Mouse (Mus musculus): ENCODE measurements at regions not wholly inside any gene's neighbourhood (a gene's known extent, or its start where the extent isn't known, plus 50 kb on each side); places are given as distances from the start of the nearest gene placed in this dataset.
A peak's percentile ranks its signal among the peaks of the same experiment; 100 is the strongest.

DNA sequence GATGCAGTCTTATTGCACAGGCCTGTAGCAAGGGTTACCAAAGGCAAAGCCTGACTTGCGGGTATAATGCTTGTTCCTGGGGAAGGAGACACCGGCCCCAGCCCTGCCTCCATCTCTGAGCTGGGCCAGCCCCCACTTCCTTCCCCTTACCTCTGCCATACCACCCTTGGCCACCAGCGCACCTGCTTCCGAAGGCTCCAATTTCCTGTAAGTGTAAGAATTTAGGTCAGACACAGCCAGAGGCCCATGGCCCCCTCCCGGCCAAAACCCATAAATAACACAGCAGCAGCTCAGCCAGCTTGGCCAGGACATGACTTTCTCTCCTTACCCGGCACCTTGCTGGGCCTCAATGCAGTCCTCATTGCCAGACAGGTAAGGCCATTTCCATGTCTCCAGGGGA is 88.2 kb upstream of the Wnt4 start:
- TF ChIP-seq CTCF (IDR thresholded peaks at IDR 0.05): peak; percentile 14; the same call in 1 of the 2 replicates
- no peak overlapping the region for H3K4me2 ChIP-seq (ENCODE audit: low read depth, low read length, poor library complexity, severe bottlenecking)
- ATAC-seq (ENCODE audit: low FRiP score) (no peak), DNase-seq (ENCODE audit: low spot score) (no peak)
- no peaks in the 10 kb centered on the region for H3K9me3 ChIP-seq (ENCODE audit: low read length)
- no peak overlapping the region for H3K9ac ChIP-seq (replicated peaks; ENCODE audit: low read length, poor library complexity, severe bottlenecking)
- H3K27ac ChIP-seq (ENCODE audit: low read depth, low read length): no peak overlapping the region
- no peaks in the 10 kb centered on the region for H3K4me1 ChIP-seq (ENCODE audit: insufficient read depth, low read length)
- H3K27me3 ChIP-seq (ENCODE audit: insufficient read depth, low read length): no peaks in the 10 kb centered on the region
- 72% methylated on average over 6 of the region's 6 CpGs for WGBS
- no peaks in the 10 kb centered on the region for H3K36me3 ChIP-seq (ENCODE audit: insufficient read depth, low read length)
- no peak overlapping the region for H3K4me3 ChIP-seq (ENCODE audit: low read depth, low read length)

DNA sequence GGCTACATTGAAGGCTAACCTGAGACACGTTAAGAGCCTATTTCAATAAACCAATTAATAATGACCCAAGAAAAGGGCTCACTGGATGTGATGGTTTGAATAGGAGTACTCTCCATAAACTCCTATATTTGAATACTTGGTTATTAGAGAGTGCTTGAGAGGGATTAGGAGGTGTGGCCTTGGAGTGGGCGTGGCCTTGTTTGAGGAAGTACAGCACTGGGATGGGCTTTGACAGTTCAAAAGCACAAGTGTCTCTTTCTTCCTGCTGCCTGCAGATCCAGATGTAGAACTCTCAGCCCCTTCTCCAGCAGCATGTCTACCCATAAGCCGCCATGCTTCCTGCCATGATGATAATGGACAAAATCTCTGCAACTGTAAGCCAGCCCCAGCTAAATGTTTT is 89.7 kb upstream of the Wnt4 start:
- no peak overlapping the region for H3K4me2 ChIP-seq (ENCODE audit: low read depth, low read length, poor library complexity, severe bottlenecking)
- no peaks in the 10 kb centered on the region for H3K27me3 ChIP-seq (ENCODE audit: insufficient read depth, low read length)
- no peak overlapping the region for H3K4me3 ChIP-seq (ENCODE audit: low read depth, low read length)
- H3K27ac ChIP-seq (ENCODE audit: low read depth, low read length): no peak overlapping the region
- no peaks in the 10 kb centered on the region for H3K36me3 ChIP-seq (ENCODE audit: insufficient read depth, low read length)
- ATAC-seq (ENCODE audit: low FRiP score): no peak
- DNase-seq (ENCODE audit: low spot score): no peak
- 84% methylated on average over 3 of the region's 3 CpGs for WGBS
- no peaks in the 10 kb centered on the region for H3K9me3 ChIP-seq (ENCODE audit: low read length)
- no peak for TF ChIP-seq CTCF (IDR thresholded peaks at IDR 0.05)
- H3K9ac ChIP-seq (replicated peaks; ENCODE audit: low read length, poor library complexity, severe bottlenecking): no peak overlapping the region
- H3K4me1 ChIP-seq (ENCODE audit: insufficient read depth, low read length): no peaks in the 10 kb centered on the region

DNA sequence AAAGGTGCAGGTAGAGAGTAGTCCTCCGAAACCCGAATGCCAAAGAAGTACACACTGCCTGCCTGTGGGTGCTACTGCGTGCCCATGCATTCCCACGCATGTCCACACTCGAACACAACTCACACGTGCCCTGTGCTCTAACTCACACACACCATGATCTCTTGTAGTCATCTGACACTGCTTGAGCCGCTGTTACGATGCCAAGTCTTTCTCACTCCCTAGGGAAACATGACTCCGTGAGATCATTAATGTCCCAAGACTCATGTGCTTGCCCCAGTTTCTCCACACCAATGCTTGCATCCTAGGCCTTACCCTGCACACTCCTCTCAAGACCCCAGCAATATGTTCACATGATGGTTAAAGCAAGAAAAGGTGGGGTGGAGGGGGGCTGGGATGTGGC is 90.2 kb upstream of the Wnt4 start:
- ATAC-seq (ENCODE audit: low FRiP score) (no peak), DNase-seq (ENCODE audit: low spot score) (no peak)
- WGBS: 86% methylated on average over 9 of the region's 9 CpGs
- Histone ChIP-seq H3K27ac (ENCODE audit: low read depth, low read length) (no peak overlapping the region), H3K4me3 (ENCODE audit: low read depth, low read length) (no peak overlapping the region), H3K4me2 (ENCODE audit: low read depth, low read length, poor library complexity, severe bottlenecking) (no peak overlapping the region), H3K4me1 (ENCODE audit: insufficient read depth, low read length) (no peaks in the 10 kb centered on the region), H3K27me3 (ENCODE audit: insufficient read depth, low read length) (no peaks in the 10 kb centered on the region), H3K9me3 (ENCODE audit: low read length) (no peaks in the 10 kb centered on the region), H3K9ac (replicated peaks; ENCODE audit: low read length, poor library complexity, severe bottlenecking) (no peak overlapping the region), H3K36me3 (ENCODE audit: insufficient read depth, low read length) (no peaks in the 10 kb centered on the region)
- TF ChIP-seq CTCF (IDR thresholded peaks at IDR 0.05): no peak

DNA sequence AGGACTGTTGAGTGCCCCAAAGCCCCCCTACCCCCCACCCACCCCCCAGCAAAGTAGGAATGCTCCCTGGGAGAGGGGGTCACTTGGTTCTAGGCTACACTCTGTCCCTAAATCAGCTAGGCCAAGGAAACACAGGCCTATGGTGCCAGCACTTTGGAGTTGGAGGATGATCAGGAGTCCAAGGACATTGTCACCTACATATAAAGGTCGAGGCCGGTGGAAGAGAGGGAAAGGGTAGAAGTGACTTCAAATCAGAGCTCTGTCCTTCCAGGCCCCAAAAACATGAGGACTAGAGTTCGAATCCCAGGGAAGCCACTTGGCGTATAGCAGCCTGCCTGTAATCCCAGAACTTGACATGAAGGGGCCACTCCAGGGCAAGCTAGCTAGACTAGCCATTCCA is 92.3 kb upstream of the Wnt4 start:
- ATAC-seq (ENCODE audit: low FRiP score) (no peak), DNase-seq (ENCODE audit: low spot score) (no peak)
- no peak for TF ChIP-seq CTCF (IDR thresholded peaks at IDR 0.05)
- WGBS: 90% methylated on average over 4 of the region's 4 CpGs
- no peak overlapping the region for H3K4me2 ChIP-seq (ENCODE audit: low read depth, low read length, poor library complexity, severe bottlenecking)
- H3K9me3 ChIP-seq (ENCODE audit: low read length): no peaks in the 10 kb centered on the region
- no peak overlapping the region for H3K9ac ChIP-seq (replicated peaks; ENCODE audit: low read length, poor library complexity, severe bottlenecking)
- no peak overlapping the region for H3K27ac ChIP-seq (ENCODE audit: low read depth, low read length)
- no peaks in the 10 kb centered on the region for H3K4me1 ChIP-seq (ENCODE audit: insufficient read depth, low read length)
- H3K27me3 ChIP-seq (ENCODE audit: insufficient read depth, low read length): no peaks in the 10 kb centered on the region
- no peak overlapping the region for H3K4me3 ChIP-seq (ENCODE audit: low read depth, low read length)
- H3K36me3 ChIP-seq (ENCODE audit: insufficient read depth, low read length): no peaks in the 10 kb centered on the region

DNA sequence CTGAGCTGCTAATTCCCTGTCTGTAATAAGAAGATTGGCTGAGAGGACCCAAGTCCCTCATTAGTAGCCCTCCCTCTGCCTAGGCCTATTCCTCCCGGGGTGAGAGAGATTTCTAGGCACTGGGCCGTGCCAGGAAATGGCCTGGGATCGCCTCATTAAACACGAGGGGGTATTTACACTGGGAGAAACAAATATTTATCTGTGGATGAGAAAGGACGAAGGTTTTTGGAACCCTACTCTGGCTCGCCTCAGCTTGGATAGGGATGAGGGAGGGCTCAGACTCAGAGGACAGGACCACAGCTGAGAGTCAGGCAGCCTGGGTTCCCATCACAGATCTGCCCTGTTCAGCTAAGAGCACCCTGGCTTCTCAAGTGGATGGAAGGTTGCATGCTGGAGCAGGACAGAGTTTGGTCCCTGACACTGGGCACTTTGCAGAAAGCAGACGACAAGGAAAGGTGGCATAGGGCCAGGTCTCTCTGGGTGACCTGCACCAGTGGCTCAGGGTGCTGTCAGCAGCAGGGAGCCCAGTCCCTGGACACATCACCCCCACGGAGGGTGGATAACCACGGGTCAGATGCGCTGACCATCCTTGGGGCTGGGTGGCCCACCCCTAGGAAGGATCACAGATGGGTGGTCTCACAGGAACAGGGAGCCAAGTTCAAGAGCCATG is 94.0 kb upstream of the Wnt4 start:
- DNase-seq (ENCODE audit: low spot score): no peak

DNA sequence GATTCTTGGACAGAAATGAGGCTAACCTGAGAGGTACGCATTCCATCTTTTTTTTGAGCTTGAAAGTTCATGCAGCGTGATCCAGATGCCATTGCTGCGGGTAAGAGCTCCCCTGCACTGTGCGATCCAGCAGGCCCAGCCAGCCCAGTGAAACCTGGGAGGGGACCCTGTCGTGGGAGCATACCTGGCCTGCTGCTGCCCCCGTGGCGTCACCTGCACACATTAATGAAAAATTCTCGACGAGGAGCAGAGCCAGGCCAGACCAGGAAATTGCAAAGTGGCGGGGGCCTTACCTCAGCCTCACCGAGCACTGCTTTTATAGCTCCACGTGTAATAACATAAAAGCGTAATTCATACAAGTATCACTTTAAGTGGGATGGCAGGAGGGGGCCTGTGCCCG is 94.7 kb upstream of the Wnt4 start:
- no peak overlapping the region for H3K4me3 ChIP-seq (ENCODE audit: low read depth, low read length)
- no peak for TF ChIP-seq CTCF (IDR thresholded peaks at IDR 0.05)
- H3K9me3 ChIP-seq (ENCODE audit: low read length): no peaks in the 10 kb centered on the region
- no peaks in the 10 kb centered on the region for H3K4me1 ChIP-seq (ENCODE audit: insufficient read depth, low read length)
- ATAC-seq (ENCODE audit: low FRiP score) (no peak), DNase-seq (ENCODE audit: low spot score) (no peak)
- no peaks in the 10 kb centered on the region for H3K36me3 ChIP-seq (ENCODE audit: insufficient read depth, low read length)
- no peak overlapping the region for H3K27ac ChIP-seq (ENCODE audit: low read depth, low read length)
- no peaks in the 10 kb centered on the region for H3K27me3 ChIP-seq (ENCODE audit: insufficient read depth, low read length)
- 87% methylated on average over 14 of the region's 14 CpGs for whole genome bisulfite sequencing
- H3K4me2 ChIP-seq (ENCODE audit: low read depth, low read length, poor library complexity, severe bottlenecking): no peak overlapping the region
- H3K9ac ChIP-seq (replicated peaks; ENCODE audit: low read length, poor library complexity, severe bottlenecking): no peak overlapping the region

More for the DNA sequence above, 94.0 kb upstream of the Wnt4 start:
- no peaks in the 10 kb centered on the region for H3K36me3 ChIP-seq (ENCODE audit: insufficient read depth, low read length)
- no peaks in the 10 kb centered on the region for H3K4me1 ChIP-seq (ENCODE audit: insufficient read depth, low read length)
- ATAC-seq (ENCODE audit: low FRiP score): no peak
- no peak overlapping the region for H3K4me2 ChIP-seq (ENCODE audit: low read depth, low read length, poor library complexity, severe bottlenecking)
- H3K4me3 ChIP-seq (ENCODE audit: low read depth, low read length): no peak overlapping the region
- H3K9ac ChIP-seq (replicated peaks; ENCODE audit: low read length, poor library complexity, severe bottlenecking): no peak overlapping the region
- TF ChIP-seq CTCF (IDR thresholded peaks at IDR 0.05): no peak
- H3K27ac ChIP-seq (ENCODE audit: low read depth, low read length): no peak overlapping the region
- H3K9me3 ChIP-seq (ENCODE audit: low read length): no peaks in the 10 kb centered on the region
- no peaks in the 10 kb centered on the region for H3K27me3 ChIP-seq (ENCODE audit: insufficient read depth, low read length)
- WGBS: 73% methylated on average over 10 of the region's 10 CpGs
